Mouse (Mus musculus) CH12.LX (cell line): ENCODE measurements around the gene Samd7.

Experiments
- CHD1 ChIP-seq: IDR thresholded peaks from 2 replicates; pipeline ENCODE4 v1.6.1; 2012; ENCODE audit warnings: low read depth, low read length, improper control_type of control experiment, inconsistent platforms
- CTCF ChIP-seq, 2 experiments: IDR thresholded peaks in 1 of 2; conservative IDR thresholded peaks in 1 of 2; 2 replicates each; pipeline ENCODE4 v1.5.1; 2011 to 2012; ENCODE audit warnings: low read depth in 2 of 2, low read length in 2 of 2, improper control_type of control experiment in 1 of 2, inconsistent platforms in 1 of 2, mild to moderate bottlenecking in 1 of 2, moderate library complexity in 1 of 2
- E2F4 ChIP-seq: IDR thresholded peaks from 2 replicates; pipeline ENCODE4 v1.6.1; 2011; ENCODE audit warnings: low read depth, low read length, improper control_type of control experiment; ENCODE audit not compliant: insufficient replicate concordance
- HCFC1 ChIP-seq: IDR thresholded peaks from 2 replicates; pipeline ENCODE4 v1.6.1; 2012; ENCODE audit warnings: low read depth, mild to moderate bottlenecking, inconsistent platforms, low read length, improper control_type of control experiment
- MAX ChIP-seq: IDR thresholded peaks from 2 replicates; pipeline ENCODE4 v1.6.1; 2011; ENCODE audit warnings: low read length, improper control_type of control experiment
- MYC ChIP-seq: IDR thresholded peaks from 2 replicates; pipeline ENCODE4 v1.6.1; 2011; ENCODE audit warnings: low read depth, mild to moderate bottlenecking, improper control_type of control experiment, low read length
- POLR2A ChIP-seq: IDR thresholded peaks from 2 replicates; pipeline ENCODE4 v1.6.1; 2011; ENCODE audit warnings: low read depth, mild to moderate bottlenecking, improper control_type of control experiment, low read length
- POLR2AphosphoS2 ChIP-seq: IDR thresholded peaks from 2 replicates; pipeline ENCODE4 v1.6.1; 2011; ENCODE audit warnings: low read depth, low read length, improper control_type of control experiment
- RCOR1 ChIP-seq: conservative IDR thresholded peaks from 2 replicates; pipeline ENCODE4 v1.6.1; 2012; ENCODE audit warnings: low read depth, mild to moderate bottlenecking, inconsistent platforms, low read length, improper control_type of control experiment
- TBP ChIP-seq: conservative IDR thresholded peaks from 2 replicates; pipeline ENCODE4 v1.6.1; 2011; ENCODE audit warnings: low read depth, low read length, improper control_type of control experiment
- TCF12 ChIP-seq: IDR thresholded peaks from 2 replicates; pipeline ENCODE4 v1.6.1; 2014; ENCODE audit warnings: low read depth, mild to moderate bottlenecking, inconsistent platforms, low read length, improper control_type of control experiment
- UBTF ChIP-seq: IDR thresholded peaks from 2 replicates; pipeline ENCODE4 v1.6.1; 2012; ENCODE audit warnings: low read depth, mild to moderate bottlenecking, inconsistent platforms, low read length, improper control_type of control experiment, moderate library complexity
- USF1 ChIP-seq: IDR thresholded peaks from 2 replicates; pipeline ENCODE4 v1.6.1; 2014; ENCODE audit warnings: low read depth, mild to moderate bottlenecking, inconsistent platforms, low read length, improper control_type of control experiment
- USF2 ChIP-seq: conservative IDR thresholded peaks from 2 replicates; pipeline ENCODE4 v1.6.1; 2011; ENCODE audit warnings: low read depth, low read length, improper control_type of control experiment

DNA sequence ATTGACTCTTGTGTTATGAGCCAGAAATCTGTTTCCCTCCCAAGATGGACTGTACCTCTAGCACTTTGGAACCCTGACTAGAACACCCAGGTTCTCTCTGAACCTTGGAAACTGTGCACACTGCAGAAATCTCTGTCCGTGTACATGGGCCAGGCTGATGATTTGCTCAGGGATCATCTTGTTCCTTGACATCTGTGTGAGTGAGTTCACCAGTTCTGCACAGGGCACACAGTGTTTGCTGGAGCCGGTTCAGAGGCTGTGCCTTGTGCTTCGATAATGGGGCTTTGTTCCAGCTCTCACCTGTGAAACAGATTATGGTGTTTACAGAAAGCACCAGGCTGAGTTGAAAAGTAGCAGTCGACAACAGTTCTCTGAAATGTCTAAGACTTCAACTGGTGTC, 26.5 kb downstream of the Samd7 start:
- TF ChIP-seq CTCF (conservative IDR thresholded peaks at IDR 0.05 in 1 of 2, IDR thresholded peaks at IDR 0.05 in 1 of 2; ENCODE audit: low read depth in 2 of 2, low read length in 2 of 2) (no peak), USF1 (no peak), RCOR1 (no peak), TCF12 (no peak), USF2 (no peak), CHD1 (no peak), POLR2AphosphoS2 (no peak), POLR2A (no peak), TBP (no peak), HCFC1 (no peak), UBTF (no peak), MAX (no peak), MYC (no peak), E2F4 (no peak)
